Mouse (Mus musculus) heart, embryonic 16.5 days (tissue): Measurements from ENCODE around the gene Olfr340. TPM values are rescaled to one million over a fixed set of nuclear protein-coding genes. Genes with fewer than 3 reads are reported as not detected.
"Not testable (repeated sequence)": the region's sequence is repeated elsewhere in the genome, so short reads cannot be mapped to it uniquely, and the experiment has no call there.

Experiments
- ATAC-seq: fragments of 200-750 bp; cut with Nextera tagmentation; replicated peaks from 2 replicates; pipeline ENCODE4 v1.8.0; 2017; ENCODE audit warnings: moderate number of reproducible peaks; ENCODE audit not compliant: insufficient read depth, low FRiP score; ENCODE audit errors: extremely low read depth
- H3K27ac ChIP-seq: fragments of 300-500 bp; sonication (generic); 2 replicates; pipeline ENCODE4 v1.5.1; 2014; ENCODE audit warnings: mild to moderate bottlenecking, low read length, control low read depth, moderate library complexity
- H3K27me3 ChIP-seq: fragments of 300-500 bp; sonication (generic); 2 replicates; pipeline ENCODE4 v1.6.1; 2014; ENCODE audit warnings: low read length, mixed read lengths; ENCODE audit not compliant: control insufficient read depth, insufficient read depth
- H3K36me3 ChIP-seq: fragments of 300-500 bp; sonication (generic); 2 replicates; pipeline ENCODE4 v1.6.1; 2014; ENCODE audit not compliant: control insufficient read depth, insufficient read depth
- H3K4me1 ChIP-seq: fragments of 300-500 bp; sonication (generic); 2 replicates; pipeline ENCODE4 v1.6.1; 2014; ENCODE audit warnings: low read length, mixed read lengths; ENCODE audit not compliant: control insufficient read depth, insufficient read depth
- H3K4me2 ChIP-seq: fragments of 300-500 bp; sonication (generic); 2 replicates; pipeline ENCODE4 v1.6.1; 2014; ENCODE audit warnings: low read depth, mild to moderate bottlenecking, control low read depth, low read length
- H3K4me3 ChIP-seq: fragments of 300-500 bp; sonication (generic); 2 replicates; pipeline ENCODE4 v1.5.1; 2014; ENCODE audit warnings: mild to moderate bottlenecking, control low read depth, low read length
- H3K9ac ChIP-seq: fragments of 300-500 bp; sonication (generic); 2 replicates; pipeline ENCODE4 v1.6.1; 2014; ENCODE audit warnings: low read length, control low read depth
- H3K9me3 ChIP-seq: fragments of 300-500 bp; sonication (generic); replicated peaks from 2 replicates; pipeline ENCODE4 v1.6.1; 2016; ENCODE audit warnings: low read length; ENCODE audit not compliant: control insufficient read depth
- WGBS: fragments of 180-500 bp; shearing (Covaris S2); extraction: QIAGEN DNeasy Blood & Tissue Kit; methylation state at CpG from one replicate; pipeline ENCODE4 v1.1.7; 2014; 5-methylcytosine and 5-hydroxymethylcytosine counted together
- polyA plus RNA-seq: library from polyadenylated mRNA; unstranded; fragments of >200 nt; fragmentation: Nextera tagmentation; extraction: Ambion mirVana; gene quantifications from 2 replicates; pipeline ENCODE4 v1.2.1, GENCODE M21; 2015

Gene Olfr340
- polyA plus RNA-seq, result not detected in 2 replicates

DNA sequence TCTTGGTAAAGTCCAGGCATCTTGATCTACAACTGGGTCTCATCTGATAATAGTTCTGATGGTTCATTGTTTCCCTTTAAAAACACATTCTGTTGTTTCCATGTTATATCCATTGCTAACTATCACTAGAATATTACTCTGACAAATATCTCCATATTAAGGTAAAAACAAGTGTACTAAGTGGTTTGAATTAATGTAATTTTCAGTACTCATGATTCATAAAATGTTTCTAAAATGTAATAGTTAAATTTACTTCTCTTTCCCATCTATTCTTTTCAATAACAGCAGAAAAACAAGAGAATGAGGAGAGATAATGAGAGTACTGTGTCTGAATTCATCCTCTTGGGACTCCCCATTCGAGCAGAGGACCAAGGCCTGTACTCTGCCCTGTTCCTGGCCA, at the start of gene Olfr340:
Gene Olfr340 (plus strand): TSS at position 301 of the 400 bp plus-strand sequence.
- no peak within 1 kb of the TSS for H3K9ac ChIP-seq
- WGBS, result 71% methylated on average over 1 of the region's 1 CpGs
- H3K4me3 ChIP-seq, result no peak within 1 kb of the TSS
- no peaks in the 10 kb centered on the region for H3K4me1 ChIP-seq
- no peak within 1 kb of the TSS for H3K27ac ChIP-seq
- H3K36me3 ChIP-seq, result no peaks in the 10 kb centered on the region
- no peak within 1 kb of the TSS for H3K4me2 ChIP-seq
- no peaks in the 10 kb centered on the region for H3K27me3 ChIP-seq
- ATAC-seq, result no peak
- H3K9me3 ChIP-seq, result no peaks in the 10 kb centered on the region

- H3K4me2 ChIP-seq, H3K9me3 ChIP-seq, H3K4me3 ChIP-seq, H3K36me3 ChIP-seq, H3K27ac ChIP-seq, H3K4me1 ChIP-seq, H3K27me3 ChIP-seq, H3K9ac ChIP-seq, ATAC-seq: not testable (repeated sequence)
- whole genome bisulfite sequencing, result 71% methylated on average over 3 of the region's 3 CpGs
Measured at GRCm38 (mm10) chr2:36415174-36415573, 37.2 kb upstream of the Olfr340 start.

DNA sequence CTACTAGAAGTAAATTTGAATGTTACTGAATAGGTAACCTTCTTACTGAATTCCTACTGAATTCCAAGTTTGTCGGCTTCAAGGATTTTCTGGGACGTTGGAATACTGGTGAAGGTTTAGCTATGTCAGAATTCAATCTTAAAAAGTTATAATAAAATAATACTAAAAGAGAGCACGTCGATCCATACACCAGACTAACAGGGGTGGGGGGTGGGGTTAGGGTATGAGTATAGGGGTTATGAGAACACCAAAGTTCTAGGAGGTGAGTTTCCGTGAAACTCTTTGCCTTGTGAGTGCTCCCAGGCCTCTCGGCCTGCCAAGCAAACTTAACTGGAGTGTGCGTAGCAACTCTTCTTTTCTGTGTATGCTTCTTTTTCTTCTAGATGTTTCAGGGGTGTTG, 36.8 kb upstream of the Olfr340 start:
- not testable (repeated sequence) for ATAC-seq, H3K9ac ChIP-seq, H3K9me3 ChIP-seq, H3K4me3 ChIP-seq, H3K4me1 ChIP-seq, H3K4me2 ChIP-seq, H3K27ac ChIP-seq, H3K27me3 ChIP-seq, H3K36me3 ChIP-seq
- 86% methylated on average over 7 of the region's 7 CpGs for WGBS

DNA sequence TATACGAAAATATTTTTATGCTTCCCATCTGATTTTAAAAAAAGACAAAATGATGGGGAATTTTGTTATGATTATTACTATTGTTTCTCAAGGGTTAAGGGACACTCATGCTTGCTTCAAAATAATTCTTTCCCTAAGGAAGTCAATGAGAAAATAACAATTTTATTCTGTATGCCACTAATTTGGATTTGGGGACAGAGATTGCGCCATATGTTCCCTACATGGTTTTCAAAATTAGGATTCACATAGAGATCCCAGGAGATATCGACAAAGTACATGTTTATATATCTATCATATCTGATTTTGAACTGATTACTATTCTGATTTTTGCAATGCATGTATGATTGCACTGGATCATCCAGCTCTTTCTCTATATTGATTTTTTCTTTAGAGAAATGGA, 33.7 kb upstream of the Olfr340 start, which contains the start of gene Olfr339:
Gene Olfr339 (plus strand): TSS at position 301 of the 400 bp plus-strand sequence.
- no peak within 1 kb of the TSS for H3K9ac ChIP-seq
- ATAC-seq, result no peak

DNA sequence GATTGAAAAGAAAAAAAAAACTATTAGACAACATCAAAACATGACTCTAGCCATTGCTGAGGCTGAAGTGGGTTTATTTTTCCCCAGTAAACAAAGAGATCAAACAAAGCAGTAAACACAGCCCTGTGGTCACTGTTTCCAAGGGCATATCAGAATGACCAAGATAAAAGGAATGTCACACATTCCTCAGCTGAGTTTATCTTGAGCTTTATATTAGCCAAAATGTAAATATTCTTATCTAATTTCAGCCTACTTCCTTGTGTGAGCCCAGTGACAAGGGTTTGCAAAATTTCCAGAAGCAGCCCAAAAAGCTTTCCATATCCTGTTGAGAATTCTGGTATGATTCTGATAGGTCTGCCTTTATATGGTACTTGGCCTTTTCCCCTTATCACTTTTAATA, 21.2 kb downstream of the Olfr340 start:
- Histone ChIP-seq H3K27ac (no peak overlapping the region), H3K9ac (no peak overlapping the region), H3K36me3 (no peaks in the 10 kb centered on the region), H3K27me3 (no peaks in the 10 kb centered on the region), H3K9me3 (peaks cover 10% of the 10 kb centered on the region), H3K4me3 (no peak overlapping the region), H3K4me1 (no peaks in the 10 kb centered on the region), H3K4me2 (no peak overlapping the region)
- no peak for ATAC-seq

More for the DNA sequence above, 33.7 kb upstream of the Olfr340 start, which contains the start of gene Olfr339:
- no peaks in the 10 kb centered on the region for H3K27me3 ChIP-seq
- H3K36me3 ChIP-seq, result no peaks in the 10 kb centered on the region
- no peak within 1 kb of the TSS for H3K27ac ChIP-seq
- H3K4me1 ChIP-seq, result no peaks in the 10 kb centered on the region
- no peak within 1 kb of the TSS for H3K4me2 ChIP-seq
- no peaks in the 10 kb centered on the region; the same call in 1 of the 2 replicates for H3K9me3 ChIP-seq
- H3K4me3 ChIP-seq, result no peak within 1 kb of the TSS
- 76% methylated on average over 3 of the region's 3 CpGs for WGBS

DNA sequence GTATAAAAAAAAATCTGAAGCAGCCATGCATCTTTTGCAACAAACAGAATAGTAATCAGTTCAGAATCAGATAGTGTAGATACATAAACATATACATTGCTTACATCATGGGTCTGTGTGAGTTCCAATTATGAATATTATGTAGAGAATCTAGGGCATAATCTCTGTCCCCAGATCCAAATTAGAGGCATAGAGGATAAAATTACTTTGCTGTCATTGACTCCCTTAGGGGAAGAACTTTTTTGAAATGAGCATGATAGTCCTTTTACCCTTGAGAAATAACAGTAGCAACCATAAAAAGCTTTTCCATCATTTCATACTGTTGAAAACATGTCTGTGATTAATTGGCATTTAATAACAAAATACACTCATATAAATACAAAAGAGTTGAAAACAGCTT, 30.0 kb downstream of the Olfr340 start, which contains the start of gene Olfr341:
Gene Olfr341 (minus strand): TSS at position 101 of the 400 bp plus-strand sequence.
- H3K27me3 ChIP-seq, result no peaks in the 10 kb centered on the region
- H3K9me3 ChIP-seq, result peaks cover 3% of the 10 kb centered on the region; the same call in 1 of the 2 replicates
- no peak within 1 kb of the TSS for H3K27ac ChIP-seq
- no peak within 1 kb of the TSS for H3K9ac ChIP-seq
- H3K4me2 ChIP-seq, result no peak within 1 kb of the TSS
- H3K4me3 ChIP-seq, result no peak within 1 kb of the TSS
- H3K36me3 ChIP-seq, result no peaks in the 10 kb centered on the region
- ATAC-seq, result no peak
- no peaks in the 10 kb centered on the region for H3K4me1 ChIP-seq

Other genes starting within 250 kb of the Olfr340 start
- 21.9 and 26.2 TPM in 2 replicates for gene Ptgs1, start 222.2 kb upstream of the Olfr340 start, polyA plus RNA-seq
- not detected in 2 replicates for gene Olfr338, start 79.1 kb upstream of the Olfr340 start, polyA plus RNA-seq
- gene Olfr339, start 33.6 kb upstream of the Olfr340 start, polyA plus RNA-seq, result not detected in 2 replicates
- gene Olfr341, start 29.9 kb downstream of the Olfr340 start, polyA plus RNA-seq, result not detected in 2 replicates
- gene Olfr342, start 72.4 kb downstream of the Olfr340 start, polyA plus RNA-seq, result not detected in 2 replicates
- gene Olfr344, start 114.1 kb downstream of the Olfr340 start, polyA plus RNA-seq, result not detected in 2 replicates
- not detected in 2 replicates for gene Olfr345, start 187.5 kb downstream of the Olfr340 start, polyA plus RNA-seq
- gene Olfr346, start 233.2 kb downstream of the Olfr340 start, polyA plus RNA-seq, result not detected in 2 replicates